Mouse (Mus musculus) naive thymus-derived CD4-positive, alpha-beta T cell, adult 2 months (primary cell): Measurements from ENCODE around the gene Slc17a1.

ENCODE experiments used
- DNase-seq: peaks from one replicate; pipeline ENCODE4 v3.0.0-alpha.2; 2011; ENCODE audit warnings: low read depth

The Slc17a1 gene

GRCm38 (mm10) chr13:23889011-23889605, 21.6 kb downstream of the Slc17a1 start:
- DNase-seq: no peak

- no peak for DNase-seq
These were observed 25.2 kb downstream of the Slc17a1 start for GRCm38 (mm10) chr13:23892592-23893268.

- no peak for DNase-seq
These were observed 25.7 kb downstream of the Slc17a1 start for GRCm38 (mm10) chr13:23893269-23893593.

GRCm38 (mm10) chr13:23898242-23898641, 30.7 kb downstream of the Slc17a1 start:
- DNase-seq: peak; percentile 33

GRCm38 (mm10) chr13:23906906-23907305, 39.4 kb downstream of the Slc17a1 start:
- no peak for DNase-seq

GRCm38 (mm10) chr13:23910121-23910520, 42.6 kb downstream of the Slc17a1 start:
- DNase-seq: peak; percentile 15

- peak; percentile 2 for DNase-seq
These were observed 43.8 kb downstream of the Slc17a1 start for GRCm38 (mm10) chr13:23911335-23911734.

- DNase-seq: no peak
These were observed 46.3 kb downstream of the Slc17a1 start for GRCm38 (mm10) chr13:23913791-23914306.

GRCm38 (mm10) chr13:23914376-23915167, 47.0 kb downstream of the Slc17a1 start, which contains the start of gene Slc17a4:
Gene Slc17a4, minus strand, starts transcription at chr13:23915009.
- DNase-seq: no peak

- no peak for DNase-seq
These were observed 48.6 kb downstream of the Slc17a1 start for GRCm38 (mm10) chr13:23916132-23916531.

GRCm38 (mm10) chr13:23917674-23918073, 50.1 kb downstream of the Slc17a1 start:
- DNase-seq: no peak

GRCm38 (mm10) chr13:23925792-23926191, 58.2 kb downstream of the Slc17a1 start:
- DNase-seq: no peak

GRCm38 (mm10) chr13:23928637-23929036, 61.1 kb downstream of the Slc17a1 start:
- no peak for DNase-seq

- no peak for DNase-seq
These were observed 62.9 kb downstream of the Slc17a1 start for GRCm38 (mm10) chr13:23930461-23930860.

- DNase-seq: no peak
These were observed 63.4 kb downstream of the Slc17a1 start for GRCm38 (mm10) chr13:23930904-23931303.

- no peak for DNase-seq
These were observed 66.1 kb downstream of the Slc17a1 start, which contains the start of gene Hist1h2ba for GRCm38 (mm10) chr13:23933421-23934210. Gene Hist1h2ba, minus strand, starts transcription at chr13:23934156.

- DNase-seq: no peak
These were observed 66.6 kb downstream of the Slc17a1 start, which contains the start of gene Hist1h2aa for GRCm38 (mm10) chr13:23934211-23934520. Gene Hist1h2aa, plus strand, starts transcription at chr13:23934462.

- no peak for DNase-seq
These were observed 71.1 kb downstream of the Slc17a1 start for GRCm38 (mm10) chr13:23938699-23939098.

GRCm38 (mm10) chr13:23940291-23940690, 72.7 kb downstream of the Slc17a1 start:
- DNase-seq: no peak

GRCm38 (mm10) chr13:23942861-23943260, 75.3 kb downstream of the Slc17a1 start:
- peak; percentile 34 for DNase-seq
